Mouse (Mus musculus): ENCODE results near the gene Mvp.

The Mvp gene

GRCm38 (mm10) chr7:127019306-127019960, 5.0 kb upstream of the Mvp start:
- no peak for DNase-seq

- DNase-seq: peak; percentile 18
These were observed 4.2 kb upstream of the Mvp start for GRCm38 (mm10) chr7:127018416-127019305.

GRCm38 (mm10) chr7:127017950-127018345, 3.5 kb upstream of the Mvp start:
- DNase-seq: peak; percentile 30

- DNase-seq: peak; percentile 98
These were observed 2.8 kb upstream of the Mvp start, which contains the start of gene Pagr1a for GRCm38 (mm10) chr7:127016971-127017949. TSS of gene Pagr1a (minus strand) at chr7:127017352.

- DNase-seq: no peak
These were observed 2.1 kb upstream of the Mvp start for GRCm38 (mm10) chr7:127016486-127016938.

GRCm38 (mm10) chr7:127016481-127016485, 1.9 kb upstream of the Mvp start, which contains the start of gene Pagr1b:
TSS of gene Pagr1b (minus strand) at chr7:127016484.
- no peak for DNase-seq

GRCm38 (mm10) chr7:127016081-127016480, 1.7 kb upstream of the Mvp start:
- DNase-seq: no peak

GRCm38 (mm10) chr7:127014993-127015392, 572 bp upstream of the Mvp start:
- DNase-seq: no peak

- no peak for DNase-seq
These were observed 1.0 kb downstream of the Mvp start for GRCm38 (mm10) chr7:127013385-127013784.

GRCm38 (mm10) chr7:127012845-127013244, 1.6 kb downstream of the Mvp start:
- DNase-seq: no peak

GRCm38 (mm10) chr7:127012374-127012773, 2.0 kb downstream of the Mvp start:
- DNase-seq: no peak

GRCm38 (mm10) chr7:127011717-127012116, 2.7 kb downstream of the Mvp start:
- DNase-seq: no peak

GRCm38 (mm10) chr7:127011051-127011450, 3.4 kb downstream of the Mvp start:
- no peak for DNase-seq

- DNase-seq: no peak
These were observed 4.9 kb downstream of the Mvp start for GRCm38 (mm10) chr7:127009307-127010085.

- DNase-seq: no peak
These were observed 6.0 kb downstream of the Mvp start for GRCm38 (mm10) chr7:127008239-127009019.

- no peak for DNase-seq
These were observed 7.0 kb downstream of the Mvp start for GRCm38 (mm10) chr7:127007313-127008024.

- no peak for DNase-seq
These were observed 10.1 kb downstream of the Mvp start for GRCm38 (mm10) chr7:127004122-127004875.

GRCm38 (mm10) chr7:127003620-127004019, 10.8 kb downstream of the Mvp start:
- DNase-seq: no peak

- DNase-seq: peak; percentile 44
These were observed 14.9 kb downstream of the Mvp start for GRCm38 (mm10) chr7:126999568-126999967.

GRCm38 (mm10) chr7:126996449-126996848, 18.0 kb downstream of the Mvp start:
- DNase-seq: peak; percentile 37

Data from thymus, postnatal 14 days (tissue).